Mouse (Mus musculus) embryonic facial prominence, embryonic 15.5 days (tissue): ENCODE data around the gene Mcm6. TPM values are rescaled to one million over a fixed set of nuclear protein-coding genes. Genes with fewer than 3 reads are reported as not detected.
A peak's percentile ranks its signal among the peaks of the same experiment; 100 is the strongest.

ENCODE experiments used
- ATAC-seq: fragments of 200-750 bp; cut with Nextera tagmentation; 2 replicates; pipeline ENCODE4 v1.8.0; 2017; ENCODE audit warnings: low read depth, moderate TSS enrichment; ENCODE audit not compliant: insufficient number of reproducible peaks, low FRiP score, low TSS enrichment
- H3K27ac ChIP-seq: fragments of 300-500 bp; sonication (generic); replicated peaks from 2 replicates; pipeline ENCODE4 v1.5.1; 2015; ENCODE audit warnings: mild to moderate bottlenecking, inconsistent platforms
- H3K27me3 ChIP-seq: fragments of 300-500 bp; sonication (generic); 2 replicates; pipeline ENCODE4 v1.6.1; 2015; ENCODE audit warnings: inconsistent platforms
- H3K36me3 ChIP-seq: fragments of 300-500 bp; sonication (generic); 2 replicates; pipeline ENCODE4 v1.6.1; 2015; ENCODE audit warnings: mild to moderate bottlenecking, inconsistent platforms
- H3K4me1 ChIP-seq: fragments of 300-500 bp; sonication (generic); 2 replicates; pipeline ENCODE4 v1.6.1; 2015; ENCODE audit warnings: inconsistent platforms
- H3K4me2 ChIP-seq: fragments of 300-500 bp; sonication (generic); replicated peaks from 2 replicates; pipeline ENCODE4 v1.6.1; 2015; ENCODE audit warnings: mild to moderate bottlenecking, inconsistent platforms
- H3K4me3 ChIP-seq: fragments of 300-500 bp; sonication (generic); replicated peaks from 2 replicates; pipeline ENCODE4 v1.5.1; 2015; ENCODE audit warnings: mild to moderate bottlenecking, inconsistent platforms
- H3K9ac ChIP-seq: fragments of 300-500 bp; sonication (generic); 2 replicates; pipeline ENCODE4 v1.6.1; 2015; ENCODE audit warnings: inconsistent platforms
- H3K9me3 ChIP-seq: fragments of 300-500 bp; sonication (generic); replicated peaks from 2 replicates; pipeline ENCODE4 v1.6.1; 2016; ENCODE audit warnings: inconsistent platforms
- WGBS: fragments of 180-500 bp; shearing (Covaris S2); methylation state at CpG from one replicate; pipeline ENCODE4 v1.1.7; 2015; 5-methylcytosine and 5-hydroxymethylcytosine counted together
- polyA plus RNA-seq: library from polyadenylated mRNA; unstranded; fragments of >200 nt; fragmentation: Nextera tagmentation; extraction: Ambion mirVana; gene quantifications from 2 replicates; pipeline ENCODE4 v1.2.1, GENCODE M21; 2015

The Mcm6 gene
- 175 and 183 TPM in 2 replicates for polyA plus RNA-seq

- H3K4me2 ChIP-seq, result peak within 1 kb of the TSS; percentile 63
- WGBS, result 1% methylated on average over 38 of the region's 38 CpGs
- H3K9ac ChIP-seq, result peak within 1 kb of the TSS; percentile 74
- H3K4me1 ChIP-seq, result peaks cover 26% of the 10 kb centered on the region
- H3K27me3 ChIP-seq, result no peaks in the 10 kb centered on the region
- H3K36me3 ChIP-seq, result peaks cover 30% of the 10 kb centered on the region
- peak within 1 kb of the TSS; percentile 93 for H3K27ac ChIP-seq
- peak; percentile 99 for ATAC-seq
- H3K4me3 ChIP-seq, result peak within 1 kb of the TSS; percentile 84
- H3K9me3 ChIP-seq, result no peaks in the 10 kb centered on the region
Observed at GRCm38 (mm10) chr1:128359554-128360376, at the start of gene Mcm6. TSS of gene Mcm6 (minus strand) at chr1:128359664.

- H3K4me1 ChIP-seq, result no peaks in the 10 kb centered on the region
- no peak overlapping the region for H3K9ac ChIP-seq
- no peak overlapping the region for H3K4me2 ChIP-seq
- 0 out of 2 replicates have a peak, but pooled peaks cover 10% of the 10 kb centered on the region for H3K36me3 ChIP-seq
- H3K4me3 ChIP-seq, result no peak overlapping the region
- H3K27ac ChIP-seq, result no peak overlapping the region
- H3K27me3 ChIP-seq, result no peaks in the 10 kb centered on the region
- ATAC-seq, result no peak
- no peaks in the 10 kb centered on the region for H3K9me3 ChIP-seq
- 78% methylated on average over 1 of the region's 1 CpGs for WGBS
Observed at GRCm38 (mm10) chr1:128406846-128407245, 47.4 kb upstream of the Mcm6 start.

GRCm38 (mm10) chr1:128405675-128406074 lies 46.2 kb upstream of the Mcm6 start:
- peaks cover 18% of the 10 kb centered on the region; the same call in 1 of the 2 replicates for H3K36me3 ChIP-seq
- no peaks in the 10 kb centered on the region for H3K9me3 ChIP-seq
- H3K4me1 ChIP-seq, result no peaks in the 10 kb centered on the region
- WGBS, result 57% methylated on average over 1 of the region's 1 CpGs
- H3K4me2 ChIP-seq, result no peak overlapping the region
- no peak overlapping the region for H3K27ac ChIP-seq
- no peak overlapping the region for H3K4me3 ChIP-seq
- no peak overlapping the region for H3K9ac ChIP-seq
- no peaks in the 10 kb centered on the region for H3K27me3 ChIP-seq
- no peak for ATAC-seq

GRCm38 (mm10) chr1:128405041-128405481 lies 45.6 kb upstream of the Mcm6 start:
- Histone ChIP-seq H3K4me1 (no peaks in the 10 kb centered on the region), H3K9ac (no peak overlapping the region), H3K4me2 (no peak overlapping the region), H3K4me3 (no peak overlapping the region), H3K9me3 (no peaks in the 10 kb centered on the region), H3K36me3 (peaks cover 18% of the 10 kb centered on the region; the same call in 1 of the 2 replicates), H3K27ac (no peak overlapping the region), H3K27me3 (no peaks in the 10 kb centered on the region)
- ATAC-seq, result peak; percentile 57; the same call in 1 of the 2 replicates
- WGBS, result 53% methylated on average over 2 of the region's 2 CpGs

GRCm38 (mm10) chr1:128400926-128401325 lies 41.5 kb upstream of the Mcm6 start:
- ATAC-seq, result no peak
- H3K36me3 ChIP-seq, result peaks cover 41% of the 10 kb centered on the region

GRCm38 (mm10) chr1:128399941-128400915 lies 40.8 kb upstream of the Mcm6 start:
- H3K36me3 ChIP-seq, result peaks cover 42% of the 10 kb centered on the region
- 67% methylated on average over 5 of the region's 5 CpGs for WGBS
- ATAC-seq, result no peak

More at GRCm38 (mm10) chr1:128400926-128401325, 41.5 kb upstream of the Mcm6 start:
- Histone ChIP-seq H3K27ac (peak overlapping the region; percentile 34; the same call in 1 of the 2 replicates), H3K4me1 (no peaks in the 10 kb centered on the region), H3K27me3 (no peaks in the 10 kb centered on the region), H3K9me3 (no peaks in the 10 kb centered on the region), H3K4me3 (no peak overlapping the region), H3K4me2 (no peak overlapping the region), H3K9ac (no peak overlapping the region)
- WGBS, result 70% methylated on average over 2 of the region's 2 CpGs

GRCm38 (mm10) chr1:128398738-128399445 lies 39.4 kb upstream of the Mcm6 start:
- no peak for ATAC-seq
- no peak overlapping the region for H3K4me3 ChIP-seq
- H3K9ac ChIP-seq, result no peak overlapping the region
- no peaks in the 10 kb centered on the region for H3K4me1 ChIP-seq
- H3K27me3 ChIP-seq, result no peaks in the 10 kb centered on the region
- H3K4me2 ChIP-seq, result no peak overlapping the region
- peaks cover 42% of the 10 kb centered on the region for H3K36me3 ChIP-seq
- H3K9me3 ChIP-seq, result no peaks in the 10 kb centered on the region
- WGBS, result 88% methylated on average over 5 of the region's 5 CpGs
- H3K27ac ChIP-seq, result no peak overlapping the region

More at GRCm38 (mm10) chr1:128399941-128400915, 40.8 kb upstream of the Mcm6 start:
- no peak overlapping the region for H3K4me3 ChIP-seq
- no peak overlapping the region for H3K4me2 ChIP-seq
- H3K9ac ChIP-seq, result no peak overlapping the region
- H3K27ac ChIP-seq, result no peak overlapping the region
- H3K27me3 ChIP-seq, result no peaks in the 10 kb centered on the region
- no peaks in the 10 kb centered on the region for H3K9me3 ChIP-seq
- H3K4me1 ChIP-seq, result no peaks in the 10 kb centered on the region

GRCm38 (mm10) chr1:128394657-128395056 lies 35.2 kb upstream of the Mcm6 start:
- Histone ChIP-seq H3K9me3 (no peaks in the 10 kb centered on the region), H3K4me2 (no peak overlapping the region), H3K27me3 (no peaks in the 10 kb centered on the region), H3K4me3 (no peak overlapping the region), H3K27ac (no peak overlapping the region), H3K36me3 (peaks cover 32% of the 10 kb centered on the region), H3K9ac (no peak overlapping the region), H3K4me1 (no peaks in the 10 kb centered on the region)
- no peak for ATAC-seq
- 89% methylated on average over 3 of the region's 3 CpGs for WGBS

GRCm38 (mm10) chr1:128392382-128392781 lies 32.9 kb upstream of the Mcm6 start:
- Histone ChIP-seq H3K36me3 (peaks cover 27% of the 10 kb centered on the region), H3K27me3 (no peaks in the 10 kb centered on the region), H3K4me3 (no peak overlapping the region), H3K27ac (no peak overlapping the region), H3K4me1 (no peaks in the 10 kb centered on the region), H3K9ac (no peak overlapping the region), H3K4me2 (no peak overlapping the region), H3K9me3 (no peaks in the 10 kb centered on the region)
- ATAC-seq, result no peak
- 85% methylated on average over 2 of the region's 2 CpGs for WGBS

- Histone ChIP-seq H3K9ac (no peak overlapping the region), H3K36me3 (peaks cover 33% of the 10 kb centered on the region), H3K4me2 (no peak overlapping the region), H3K4me1 (no peaks in the 10 kb centered on the region), H3K4me3 (no peak overlapping the region), H3K27me3 (no peaks in the 10 kb centered on the region), H3K27ac (no peak overlapping the region), H3K9me3 (no peaks in the 10 kb centered on the region)
- 89% methylated on average over 7 of the region's 7 CpGs for WGBS
- no peak for ATAC-seq
Observed at GRCm38 (mm10) chr1:128386487-128386886, 27.0 kb upstream of the Mcm6 start.
